Mouse (Mus musculus) cerebellum, postnatal 36 days (tissue): ENCODE measurements around the gene P2ry1.
A peak's percentile ranks its signal among the peaks of the same experiment; 100 is the strongest.

ENCODE experiments used
- DNase-seq, 2 experiments: peaks; one replicate each; pipeline ENCODE4 v3.0.0; 2021 to 2022; ENCODE audit warnings: mixed read lengths in 2 of 2

P2ry1 gene

DNA sequence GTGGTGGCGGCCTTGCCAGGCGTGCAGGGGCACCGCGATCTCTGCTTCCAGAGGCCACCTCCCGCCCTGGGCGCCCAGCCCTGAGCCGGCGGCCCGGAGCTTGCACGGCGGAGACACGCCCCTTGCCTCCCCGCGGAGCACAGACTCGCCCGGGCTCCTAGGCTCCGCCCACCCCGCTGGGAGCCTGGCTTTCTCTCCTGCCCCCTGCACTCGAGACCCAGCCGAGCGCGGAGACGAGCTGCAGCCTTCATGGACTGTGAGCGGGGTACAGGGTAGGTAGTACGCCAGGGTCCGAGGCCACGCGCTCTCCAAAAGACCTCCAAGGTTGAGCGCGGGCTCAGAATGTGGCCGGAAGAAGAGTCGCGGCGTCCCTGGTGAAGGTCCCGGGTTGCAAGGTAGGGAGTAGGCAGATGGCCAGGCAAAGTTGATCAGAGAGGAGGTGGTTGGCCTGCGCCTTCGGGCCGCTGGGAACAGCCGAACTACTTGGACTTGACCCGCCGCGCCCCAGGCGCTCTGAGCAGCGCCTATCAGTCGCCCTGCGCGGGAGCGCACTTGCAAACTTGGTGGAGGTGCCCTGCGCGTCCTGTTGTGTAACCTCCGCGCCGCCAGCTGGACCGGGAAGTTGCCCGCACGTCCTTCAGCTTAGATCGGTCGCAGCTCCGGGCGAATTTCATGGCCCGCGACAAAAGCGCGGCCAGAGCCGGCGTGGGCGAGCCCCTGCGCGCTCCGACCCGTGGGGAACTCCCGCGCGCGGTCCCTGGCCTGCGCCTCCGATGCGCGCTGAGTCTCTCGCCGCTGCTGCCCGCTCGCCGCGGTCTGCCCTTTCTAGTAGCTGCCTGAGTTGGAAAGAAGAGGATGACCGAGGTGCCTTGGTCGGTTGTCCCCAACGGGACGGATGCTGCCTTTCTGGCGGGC, at the start of gene P2ry1:
Gene P2ry1, plus strand, starts transcription at position 209 of the 915 bp plus-strand sequence.
- DNase-seq = peak; percentile 13 to 35

DNA sequence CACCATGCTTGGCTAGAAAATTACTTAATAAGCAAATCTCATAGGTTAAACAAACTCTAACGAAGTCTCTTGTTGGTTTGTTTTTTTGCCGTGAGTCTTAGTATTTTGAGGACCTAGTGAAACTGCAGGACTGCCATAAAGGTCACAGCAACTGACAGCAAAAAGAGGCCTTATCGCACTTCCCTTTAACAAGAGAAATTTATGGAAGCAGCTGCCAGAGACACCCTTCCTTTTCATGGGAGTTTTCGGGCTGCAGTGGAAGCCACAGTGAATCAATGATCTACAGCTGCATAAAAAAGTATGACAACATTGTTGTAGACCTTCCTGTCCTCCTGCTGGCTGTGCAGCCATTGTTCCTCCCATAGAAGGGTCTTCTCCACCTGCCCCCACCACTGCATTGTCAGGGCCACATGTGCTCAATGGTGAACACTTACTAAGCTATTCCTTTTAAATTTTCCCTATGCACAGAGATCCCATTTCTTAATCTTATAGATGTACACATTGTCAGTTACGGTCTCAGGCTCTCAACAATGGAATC, 49.3 kb upstream of the P2ry1 start:
- DNase-seq = no peak

DNA sequence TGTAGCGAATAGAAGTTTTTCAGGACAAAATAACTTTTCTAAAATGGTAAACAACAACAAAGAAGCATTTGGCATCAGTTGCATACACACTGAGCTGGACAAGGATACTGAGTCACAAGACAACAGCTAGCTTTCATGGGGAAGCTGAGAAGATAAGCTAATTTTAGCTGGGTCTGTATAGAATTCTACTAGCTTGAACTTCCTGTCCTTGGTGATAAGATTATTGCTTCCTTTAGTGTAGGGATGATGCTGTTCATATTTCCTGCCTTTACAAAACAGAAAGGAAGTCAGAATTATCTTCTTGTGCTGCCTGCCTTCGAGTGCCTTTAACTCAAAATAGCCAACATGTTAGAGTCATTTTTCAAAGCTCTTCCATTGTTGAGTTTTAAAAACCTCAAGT, 48.5 kb upstream of the P2ry1 start:
- DNase-seq = no peak

DNA sequence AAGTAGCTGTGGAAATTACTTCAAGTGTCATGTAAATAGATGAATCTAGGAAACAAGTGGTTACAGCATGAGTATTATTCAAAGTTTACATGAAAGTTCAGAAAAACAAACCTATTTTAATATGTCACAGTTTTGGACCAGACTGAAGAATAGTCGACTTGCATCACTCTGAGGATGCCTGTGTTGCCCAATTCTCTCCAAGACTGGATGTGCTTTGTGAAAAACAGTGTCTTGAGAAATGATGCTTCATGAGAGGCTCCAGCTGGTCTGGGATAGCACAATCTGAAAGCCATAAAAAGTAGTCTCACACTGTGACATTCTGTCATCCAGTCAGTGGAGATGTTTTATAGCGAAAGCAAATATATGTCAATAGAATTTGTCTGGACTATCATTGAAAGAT, 43.8 kb upstream of the P2ry1 start:
- DNase-seq = no peak

GRCm38 (mm10) chr3:60965137-60965536, 37.5 kb upstream of the P2ry1 start:
- no peak for DNase-seq

DNA sequence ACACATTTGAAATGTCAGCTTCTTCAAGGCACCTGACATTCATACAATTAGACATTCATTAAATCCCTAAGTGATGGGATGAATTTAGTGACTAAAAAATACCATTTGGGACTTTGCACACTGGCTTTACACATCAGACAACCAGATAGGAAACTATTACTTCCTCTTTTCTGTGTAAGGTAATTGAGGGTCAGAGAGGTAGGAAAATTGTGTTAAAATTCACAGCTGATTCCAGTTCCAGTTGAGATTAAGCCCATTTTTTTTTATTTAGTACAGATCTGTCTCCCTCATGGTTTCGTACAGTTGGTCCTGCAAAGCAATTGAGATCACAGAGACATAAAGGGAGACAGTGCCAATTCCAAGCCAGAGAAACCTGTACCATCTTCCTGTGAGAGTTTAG, 27.7 kb upstream of the P2ry1 start:
- no peak for DNase-seq

GRCm38 (mm10) chr3:60982109-60982508, 20.5 kb upstream of the P2ry1 start:
- no peak for DNase-seq

DNA sequence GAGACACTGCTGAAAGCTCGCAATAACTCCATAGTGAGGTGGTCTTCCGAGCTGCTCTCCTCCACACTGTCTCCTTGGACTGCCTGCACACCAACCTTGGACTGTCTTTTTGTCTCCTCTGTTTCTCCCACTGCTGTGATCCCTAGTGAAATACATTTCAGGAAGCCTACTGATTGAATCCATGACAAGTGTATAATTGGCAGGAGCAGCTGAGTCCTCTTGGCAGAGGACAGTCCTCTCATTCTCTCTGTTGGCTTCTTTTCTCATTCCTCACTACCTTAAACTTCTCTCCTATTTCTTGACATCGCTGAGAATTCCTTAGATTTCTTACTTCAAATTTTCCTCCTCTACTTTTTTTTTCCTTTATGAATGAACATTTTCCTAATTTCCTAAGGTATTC, 4.5 kb upstream of the P2ry1 start:
- DNase-seq = no peak

GRCm38 (mm10) chr3:60999715-61000114, 2.9 kb upstream of the P2ry1 start:
- DNase-seq = no peak

- no peak for DNase-seq
Observed at GRCm38 (mm10) chr3:61000747-61001146, 1.8 kb upstream of the P2ry1 start.

- DNase-seq = peak in 1 of 2 experiments; percentile 3
Observed at GRCm38 (mm10) chr3:61001852-61002586, 576 bp upstream of the P2ry1 start.

DNA sequence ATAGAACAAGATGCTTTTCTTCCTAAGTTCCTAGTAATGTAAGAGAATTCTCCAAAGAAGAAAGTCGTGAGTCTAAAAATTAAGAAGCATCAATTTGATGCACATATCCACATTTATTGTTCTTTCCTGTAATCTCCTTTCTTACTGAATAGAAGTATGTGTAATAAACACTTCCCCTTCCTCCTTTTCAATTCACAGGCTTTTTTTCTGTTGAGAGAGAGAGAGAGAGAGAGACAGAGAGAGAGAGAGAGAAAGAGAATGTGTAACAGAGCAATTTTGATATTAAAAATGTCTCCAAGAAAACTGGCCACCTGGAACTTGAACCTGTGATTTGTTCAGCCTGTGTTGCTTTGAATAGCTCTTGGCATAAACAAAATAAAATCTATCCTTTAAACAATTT, 2.0 kb downstream of the P2ry1 start:
- DNase-seq = no peak

DNA sequence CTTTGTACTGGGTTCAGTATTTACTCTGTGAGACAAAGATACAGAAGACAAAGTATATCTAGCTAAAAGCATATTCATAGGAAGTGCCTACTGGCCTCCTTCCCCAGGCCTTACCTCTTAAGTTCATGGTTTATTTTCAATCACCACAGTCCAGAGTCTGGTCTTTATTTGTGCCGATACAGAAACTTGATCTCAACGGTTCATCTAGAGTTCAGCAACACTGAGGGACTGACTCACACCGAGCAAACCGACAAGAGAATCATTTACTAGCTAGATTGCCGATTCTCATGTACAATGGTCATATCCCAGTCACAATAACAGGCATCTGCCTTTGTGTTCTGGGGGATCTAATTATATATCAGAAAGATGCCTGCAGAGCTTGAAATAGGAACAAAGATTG, 9.1 kb downstream of the P2ry1 start:
- DNase-seq = no peak

GRCm38 (mm10) chr3:61012550-61012949, 10.0 kb downstream of the P2ry1 start:
- DNase-seq = no peak

GRCm38 (mm10) chr3:61016733-61017132, 14.1 kb downstream of the P2ry1 start:
- no peak for DNase-seq

- DNase-seq = no peak
Observed at GRCm38 (mm10) chr3:61032100-61032499, 29.5 kb downstream of the P2ry1 start.

GRCm38 (mm10) chr3:61035633-61036032, 33.0 kb downstream of the P2ry1 start:
- no peak for DNase-seq

DNA sequence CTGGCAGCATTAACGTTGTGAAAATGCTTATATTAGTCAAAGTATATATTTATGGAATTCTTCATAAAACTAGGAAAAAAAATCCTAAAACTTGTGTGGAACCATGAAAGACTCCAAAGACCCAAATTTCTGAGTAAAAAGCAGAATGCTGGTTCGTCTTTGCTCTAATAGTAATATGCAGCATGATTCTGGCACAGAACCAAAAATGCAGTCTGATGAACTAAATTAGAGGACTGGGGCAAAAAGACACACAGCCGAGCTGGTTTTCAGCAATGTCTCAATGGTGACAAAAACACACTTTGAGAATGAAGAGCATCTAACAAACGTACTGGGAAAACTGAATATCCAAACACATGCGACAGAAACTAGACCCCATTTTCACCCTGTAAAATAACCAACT, 37.3 kb downstream of the P2ry1 start:
- no peak for DNase-seq

GRCm38 (mm10) chr3:61049976-61050672, 47.5 kb downstream of the P2ry1 start:
- no peak for DNase-seq
